Mouse (Mus musculus): ENCODE measurements at regions not wholly inside any gene's neighbourhood (a gene's known extent, or its start where the extent isn't known, plus 50 kb on each side); places are given as distances from the start of the nearest gene placed in this dataset.

GRCm38 (mm10) chr10:19412926-19413325 lies 56.6 kb downstream of the Olig3 start:
- no peak overlapping the region for H3K27ac ChIP-seq (ENCODE audit: low read depth, low read length)
- H3K4me3 ChIP-seq (ENCODE audit: low read depth, low read length): no peak overlapping the region
- no peak for ATAC-seq (ENCODE audit: low FRiP score)
- H3K36me3 ChIP-seq (ENCODE audit: control insufficient read depth, insufficient read depth, low read length): no peaks in the 10 kb centered on the region
- 53% methylated on average over 2 of the region's 2 CpGs for WGBS
- no peaks in the 10 kb centered on the region for H3K9me3 ChIP-seq (ENCODE audit: control insufficient read depth, low read length)
- DNase-seq (ENCODE audit: low spot score, missing footprints): peak; percentile 68
- no peak overlapping the region for H3K4me2 ChIP-seq
- H3K4me1 ChIP-seq (ENCODE audit: control insufficient read depth, insufficient read depth, low read length): no peaks in the 10 kb centered on the region
- no peaks in the 10 kb centered on the region for H3K27me3 ChIP-seq (ENCODE audit: control insufficient read depth, insufficient read depth, low read length)
- H3K9ac ChIP-seq (ENCODE audit: low read length): no peak overlapping the region

- 64% methylated on average over 5 of the region's 5 CpGs for WGBS
These were observed 57.6 kb downstream of the Olig3 start for GRCm38 (mm10) chr10:19413935-19414334.

GRCm38 (mm10) chr10:19414834-19415233 lies 58.5 kb downstream of the Olig3 start:
- no peaks in the 10 kb centered on the region for H3K27me3 ChIP-seq (ENCODE audit: control insufficient read depth, insufficient read depth, low read length)
- ATAC-seq (ENCODE audit: low FRiP score): no peak
- WGBS: 72% methylated on average over 5 of the region's 5 CpGs

More at GRCm38 (mm10) chr10:19413935-19414334, 57.6 kb downstream of the Olig3 start:
- no peaks in the 10 kb centered on the region for H3K27me3 ChIP-seq (ENCODE audit: control insufficient read depth, insufficient read depth, low read length)
- no peak overlapping the region for H3K9ac ChIP-seq (ENCODE audit: low read length)
- H3K4me2 ChIP-seq: no peak overlapping the region
- no peaks in the 10 kb centered on the region for H3K9me3 ChIP-seq (ENCODE audit: control insufficient read depth, low read length)
- ATAC-seq (ENCODE audit: low FRiP score) (no peak), DNase-seq (ENCODE audit: low spot score, missing footprints) (no peak)
- no peaks in the 10 kb centered on the region for H3K4me1 ChIP-seq (ENCODE audit: control insufficient read depth, insufficient read depth, low read length)
- H3K36me3 ChIP-seq (ENCODE audit: control insufficient read depth, insufficient read depth, low read length): no peaks in the 10 kb centered on the region
- H3K27ac ChIP-seq (ENCODE audit: low read depth, low read length): no peak overlapping the region
- H3K4me3 ChIP-seq (ENCODE audit: low read depth, low read length): no peak overlapping the region

GRCm38 (mm10) chr10:19424030-19424429 lies 67.7 kb downstream of the Olig3 start:
- DNase-seq (ENCODE audit: low spot score, missing footprints): no peak
- Histone ChIP-seq H3K4me1 (ENCODE audit: control insufficient read depth, insufficient read depth, low read length) (no peaks in the 10 kb centered on the region), H3K9me3 (ENCODE audit: control insufficient read depth, low read length) (no peaks in the 10 kb centered on the region), H3K4me2 (no peak overlapping the region), H3K27me3 (ENCODE audit: control insufficient read depth, insufficient read depth, low read length) (no peaks in the 10 kb centered on the region), H3K9ac (ENCODE audit: low read length) (no peak overlapping the region), H3K4me3 (ENCODE audit: low read depth, low read length) (no peak overlapping the region), H3K36me3 (ENCODE audit: control insufficient read depth, insufficient read depth, low read length) (no peaks in the 10 kb centered on the region), H3K27ac (ENCODE audit: low read depth, low read length) (no peak overlapping the region)
- WGBS: 65% methylated on average over 1 of the region's 1 CpGs
- ATAC-seq (ENCODE audit: low FRiP score): no peak

More at GRCm38 (mm10) chr10:19414834-19415233, 58.5 kb downstream of the Olig3 start:
- Histone ChIP-seq H3K9ac (ENCODE audit: low read length) (no peak overlapping the region), H3K4me1 (ENCODE audit: control insufficient read depth, insufficient read depth, low read length) (no peaks in the 10 kb centered on the region), H3K36me3 (ENCODE audit: control insufficient read depth, insufficient read depth, low read length) (no peaks in the 10 kb centered on the region), H3K27ac (ENCODE audit: low read depth, low read length) (no peak overlapping the region), H3K9me3 (ENCODE audit: control insufficient read depth, low read length) (no peaks in the 10 kb centered on the region), H3K4me3 (ENCODE audit: low read depth, low read length) (no peak overlapping the region), H3K4me2 (no peak overlapping the region)
- no peak for DNase-seq (ENCODE audit: low spot score, missing footprints)

GRCm38 (mm10) chr10:19424961-19425360 lies 68.6 kb downstream of the Olig3 start:
- 78% methylated on average over 3 of the region's 3 CpGs for WGBS
- Histone ChIP-seq H3K4me1 (ENCODE audit: control insufficient read depth, insufficient read depth, low read length) (no peaks in the 10 kb centered on the region), H3K4me2 (no peak overlapping the region), H3K36me3 (ENCODE audit: control insufficient read depth, insufficient read depth, low read length) (no peaks in the 10 kb centered on the region), H3K27ac (ENCODE audit: low read depth, low read length) (no peak overlapping the region), H3K27me3 (ENCODE audit: control insufficient read depth, insufficient read depth, low read length) (no peaks in the 10 kb centered on the region), H3K4me3 (ENCODE audit: low read depth, low read length) (no peak overlapping the region), H3K9me3 (ENCODE audit: control insufficient read depth, low read length) (no peaks in the 10 kb centered on the region), H3K9ac (ENCODE audit: low read length) (no peak overlapping the region)
- ATAC-seq (ENCODE audit: low FRiP score): no peak
- no peak for DNase-seq (ENCODE audit: low spot score, missing footprints)

GRCm38 (mm10) chr10:19426835-19427234 lies 70.5 kb downstream of the Olig3 start:
- Histone ChIP-seq H3K36me3 (ENCODE audit: control insufficient read depth, insufficient read depth, low read length) (no peaks in the 10 kb centered on the region), H3K4me3 (ENCODE audit: low read depth, low read length) (no peak overlapping the region), H3K27me3 (ENCODE audit: control insufficient read depth, insufficient read depth, low read length) (no peaks in the 10 kb centered on the region), H3K4me1 (ENCODE audit: control insufficient read depth, insufficient read depth, low read length) (no peaks in the 10 kb centered on the region), H3K27ac (ENCODE audit: low read depth, low read length) (no peak overlapping the region), H3K4me2 (no peak overlapping the region), H3K9me3 (ENCODE audit: control insufficient read depth, low read length) (no peaks in the 10 kb centered on the region), H3K9ac (ENCODE audit: low read length) (no peak overlapping the region)
- DNase-seq (ENCODE audit: low spot score, missing footprints) (no peak), ATAC-seq (ENCODE audit: low FRiP score) (no peak)
- WGBS: 90% methylated on average over 3 of the region's 3 CpGs

GRCm38 (mm10) chr10:19432515-19432914 lies 76.2 kb downstream of the Olig3 start:
- H3K4me1 ChIP-seq (ENCODE audit: control insufficient read depth, insufficient read depth, low read length): no peaks in the 10 kb centered on the region
- H3K27ac ChIP-seq (ENCODE audit: low read depth, low read length): no peak overlapping the region
- no peak overlapping the region for H3K4me3 ChIP-seq (ENCODE audit: low read depth, low read length)
- no peaks in the 10 kb centered on the region for H3K27me3 ChIP-seq (ENCODE audit: control insufficient read depth, insufficient read depth, low read length)
- H3K4me2 ChIP-seq: no peak overlapping the region
- ATAC-seq (ENCODE audit: low FRiP score): no peak
- 88% methylated on average over 4 of the region's 4 CpGs for WGBS
- no peak for DNase-seq (ENCODE audit: low spot score, missing footprints)
- no peaks in the 10 kb centered on the region for H3K9me3 ChIP-seq (ENCODE audit: control insufficient read depth, low read length)
- no peaks in the 10 kb centered on the region for H3K36me3 ChIP-seq (ENCODE audit: control insufficient read depth, insufficient read depth, low read length)
- H3K9ac ChIP-seq (ENCODE audit: low read length): no peak overlapping the region

GRCm38 (mm10) chr10:19434661-19435060 lies 78.3 kb downstream of the Olig3 start:
- H3K9me3 ChIP-seq (ENCODE audit: control insufficient read depth, low read length): no peaks in the 10 kb centered on the region
- ATAC-seq (ENCODE audit: low FRiP score) (no peak), DNase-seq (ENCODE audit: low spot score, missing footprints) (no peak)
- H3K27me3 ChIP-seq (ENCODE audit: control insufficient read depth, insufficient read depth, low read length): no peaks in the 10 kb centered on the region
- WGBS: 92% methylated on average over 6 of the region's 6 CpGs
- H3K9ac ChIP-seq (ENCODE audit: low read length): no peak overlapping the region
- no peak overlapping the region for H3K4me3 ChIP-seq (ENCODE audit: low read depth, low read length)
- no peaks in the 10 kb centered on the region for H3K4me1 ChIP-seq (ENCODE audit: control insufficient read depth, insufficient read depth, low read length)
- H3K4me2 ChIP-seq: no peak overlapping the region
- H3K27ac ChIP-seq (ENCODE audit: low read depth, low read length): no peak overlapping the region
- H3K36me3 ChIP-seq (ENCODE audit: control insufficient read depth, insufficient read depth, low read length): no peaks in the 10 kb centered on the region

GRCm38 (mm10) chr10:19441807-19442206 lies 85.5 kb downstream of the Olig3 start:
- H3K36me3 ChIP-seq (ENCODE audit: control insufficient read depth, insufficient read depth, low read length): no peaks in the 10 kb centered on the region
- peaks cover 6% of the 10 kb centered on the region for H3K4me1 ChIP-seq (ENCODE audit: control insufficient read depth, insufficient read depth, low read length)
- H3K27me3 ChIP-seq (ENCODE audit: control insufficient read depth, insufficient read depth, low read length): peaks cover 16% of the 10 kb centered on the region
- H3K9ac ChIP-seq (ENCODE audit: low read length): no peak overlapping the region
- 17% methylated on average over 12 of the region's 12 CpGs for WGBS
- no peak overlapping the region for H3K4me3 ChIP-seq (ENCODE audit: low read depth, low read length)
- H3K27ac ChIP-seq (ENCODE audit: low read depth, low read length): no peak overlapping the region
- H3K9me3 ChIP-seq (ENCODE audit: control insufficient read depth, low read length): no peaks in the 10 kb centered on the region
- ATAC-seq (ENCODE audit: low FRiP score) (peak; percentile 38; the same call in 1 of the 2 replicates), DNase-seq (ENCODE audit: low spot score, missing footprints) (peak; percentile 92)
- no peak overlapping the region for H3K4me2 ChIP-seq

GRCm38 (mm10) chr10:19443516-19443915 lies 87.2 kb downstream of the Olig3 start:
- H3K4me1 ChIP-seq (ENCODE audit: control insufficient read depth, insufficient read depth, low read length): peaks cover 6% of the 10 kb centered on the region
- H3K4me3 ChIP-seq (ENCODE audit: low read depth, low read length): no peak overlapping the region
- H3K27me3 ChIP-seq (ENCODE audit: control insufficient read depth, insufficient read depth, low read length): peaks cover 23% of the 10 kb centered on the region
- no peak overlapping the region for H3K4me2 ChIP-seq
- no peaks in the 10 kb centered on the region for H3K36me3 ChIP-seq (ENCODE audit: control insufficient read depth, insufficient read depth, low read length)
- no peak overlapping the region for H3K27ac ChIP-seq (ENCODE audit: low read depth, low read length)
- H3K9ac ChIP-seq (ENCODE audit: low read length): no peak overlapping the region
- WGBS: 31% methylated on average over 8 of the region's 8 CpGs
- ATAC-seq (ENCODE audit: low FRiP score) (no peak), DNase-seq (ENCODE audit: low spot score, missing footprints) (no peak)
- no peaks in the 10 kb centered on the region for H3K9me3 ChIP-seq (ENCODE audit: control insufficient read depth, low read length)
